Mouse (Mus musculus): Measurements from ENCODE around the gene Zbtb40.

GRCm38 (mm10) chr4:137047840-137048549, 606 bp downstream of the Zbtb40 start:
- TF ChIP-seq CTCF (conservative IDR thresholded peaks at IDR 0.05; ENCODE audit: insufficient read depth, insufficient read length, low read depth, low read length) = no peak
- TF ChIP-seq POLR2A (IDR thresholded peaks at IDR 0.05; ENCODE audit: low read depth, low read length) = no peak

All from kidney, adult 2 months (tissue).